Mouse (Mus musculus) erythroblast, embryonic 14.5 days (primary cell): ENCODE results near the gene Zcchc9. TPM values are rescaled to one million over a fixed set of nuclear protein-coding genes. Genes with fewer than 3 reads are reported as not detected.

ENCODE experiments used
- H3K27me3 ChIP-seq: 2 replicates; pipeline ENCODE4 v1.6.1; 2012; ENCODE audit warnings: inconsistent platforms; ENCODE audit not compliant: control insufficient read depth
- H3K36me3 ChIP-seq: 2 replicates; pipeline ENCODE4 v1.6.1; 2012; ENCODE audit warnings: mild to moderate bottlenecking, inconsistent platforms; ENCODE audit not compliant: control insufficient read depth
- H3K4me1 ChIP-seq: 2 replicates; pipeline ENCODE4 v1.6.1; 2012; ENCODE audit warnings: inconsistent platforms; ENCODE audit not compliant: control insufficient read depth
- H3K4me3 ChIP-seq: replicated peaks from 2 replicates; pipeline ENCODE3; 2012; ENCODE audit warnings: moderate library complexity, mild to moderate bottlenecking, inconsistent platforms
- H3K9me3 ChIP-seq: 2 replicates; pipeline ENCODE4 v1.6.1; 2012; ENCODE audit warnings: low read length, inconsistent platforms, mixed read lengths; ENCODE audit not compliant: control insufficient read depth
- GATA1 ChIP-seq: IDR thresholded peaks from 2 replicates; pipeline ENCODE4 v1.6.1; 2012; ENCODE audit warnings: low read length, inconsistent platforms, mixed read lengths
- TAL1 ChIP-seq: IDR thresholded peaks from 3 replicates; pipeline ENCODE4 v1.6.1; 2012; ENCODE audit warnings: low read length, inconsistent platforms, mixed read lengths
- polyA plus RNA-seq: library from polyadenylated mRNA; stranded (reverse); fragments of >175 nt; gene quantifications from 2 replicates; pipeline ENCODE4 v1.2.3, GENCODE M21; 2012

Gene Zcchc9
- polyA plus RNA-seq, result 0.11 TPM in 1 of 2 replicates, not detected in the other

- Histone ChIP-seq H3K36me3 (peaks cover 19% of the 10 kb centered on the region), H3K27me3 (no peaks in the 10 kb centered on the region), H3K4me3 (peak within 1 kb of the TSS; percentile 98), H3K9me3 (no peaks in the 10 kb centered on the region), H3K4me1 (peaks cover 18% of the 10 kb centered on the region)
- TF ChIP-seq TAL1, result no peak
- TF ChIP-seq GATA1, result no peak
These were observed at the start of gene Zcchc9 for GRCm38 (mm10) chr13:91807155-91807839. Zcchc9 (minus strand) TSS chr13:91807705.

- no peaks in the 10 kb centered on the region for H3K4me1 ChIP-seq
- no peaks in the 10 kb centered on the region for H3K9me3 ChIP-seq
- H3K4me3 ChIP-seq, result no peak overlapping the region
- H3K36me3 ChIP-seq, result no peaks in the 10 kb centered on the region
- no peaks in the 10 kb centered on the region for H3K27me3 ChIP-seq
- no peak for TF ChIP-seq TAL1
- TF ChIP-seq GATA1, result no peak
These were observed 46.9 kb upstream of the Zcchc9 start for GRCm38 (mm10) chr13:91854412-91854811.

- Histone ChIP-seq H3K4me3 (no peak overlapping the region), H3K36me3 (no peaks in the 10 kb centered on the region), H3K4me1 (no peaks in the 10 kb centered on the region), H3K27me3 (no peaks in the 10 kb centered on the region), H3K9me3 (no peaks in the 10 kb centered on the region)
- TF ChIP-seq TAL1 (no peak), GATA1 (no peak)
These were observed 20.4 kb upstream of the Zcchc9 start for GRCm38 (mm10) chr13:91827876-91828275.

GRCm38 (mm10) chr13:91826066-91826465, 18.6 kb upstream of the Zcchc9 start:
- TF ChIP-seq GATA1, result no peak
- TF ChIP-seq TAL1, result no peak
- Histone ChIP-seq H3K36me3 (no peaks in the 10 kb centered on the region), H3K9me3 (no peaks in the 10 kb centered on the region), H3K27me3 (no peaks in the 10 kb centered on the region), H3K4me1 (no peaks in the 10 kb centered on the region), H3K4me3 (no peak overlapping the region)

- no peak for TF ChIP-seq GATA1
- no peak for TF ChIP-seq TAL1
- no peaks in the 10 kb centered on the region for H3K36me3 ChIP-seq
- H3K9me3 ChIP-seq, result no peaks in the 10 kb centered on the region
- H3K27me3 ChIP-seq, result no peaks in the 10 kb centered on the region
- no peaks in the 10 kb centered on the region for H3K4me1 ChIP-seq
- H3K4me3 ChIP-seq, result no peak overlapping the region
These were observed 17.5 kb upstream of the Zcchc9 start for GRCm38 (mm10) chr13:91824845-91825550.

- no peaks in the 10 kb centered on the region for H3K4me1 ChIP-seq
- TF ChIP-seq GATA1, result no peak
- TF ChIP-seq TAL1, result no peak
- H3K4me3 ChIP-seq, result no peak overlapping the region
- H3K36me3 ChIP-seq, result no peaks in the 10 kb centered on the region
- no peaks in the 10 kb centered on the region for H3K27me3 ChIP-seq
- no peaks in the 10 kb centered on the region for H3K9me3 ChIP-seq
These were observed 16.2 kb upstream of the Zcchc9 start for GRCm38 (mm10) chr13:91823735-91824134.

- Histone ChIP-seq H3K27me3 (no peaks in the 10 kb centered on the region), H3K4me3 (no peak overlapping the region), H3K9me3 (no peaks in the 10 kb centered on the region; the same call in 1 of the 2 replicates), H3K36me3 (no peaks in the 10 kb centered on the region), H3K4me1 (no peaks in the 10 kb centered on the region)
- TF ChIP-seq TAL1 (no peak), GATA1 (no peak)
These were observed 7.2 kb upstream of the Zcchc9 start for GRCm38 (mm10) chr13:91814670-91815069.

GRCm38 (mm10) chr13:91809476-91809875, 2.0 kb upstream of the Zcchc9 start:
- H3K27me3 ChIP-seq, result no peaks in the 10 kb centered on the region
- TF ChIP-seq TAL1 (no peak), GATA1 (no peak)
- H3K4me3 ChIP-seq, result no peak overlapping the region
- peaks cover 15% of the 10 kb centered on the region for H3K36me3 ChIP-seq
- H3K4me1 ChIP-seq, result peaks cover 18% of the 10 kb centered on the region
- no peaks in the 10 kb centered on the region for H3K9me3 ChIP-seq

- no peak for TF ChIP-seq TAL1
- TF ChIP-seq GATA1, result no peak
- Histone ChIP-seq H3K4me3 (peak overlapping the region; percentile 98), H3K36me3 (peaks cover 19% of the 10 kb centered on the region), H3K27me3 (no peaks in the 10 kb centered on the region), H3K4me1 (peaks cover 18% of the 10 kb centered on the region), H3K9me3 (no peaks in the 10 kb centered on the region)
These were observed 520 bp upstream of the Zcchc9 start for GRCm38 (mm10) chr13:91807874-91808575.
